Mouse (Mus musculus): ENCODE results near the gene Zfp968.
"Not testable (repeated sequence)": the region's sequence is repeated elsewhere in the genome, so short reads cannot be mapped to it uniquely, and the experiment has no call there.

The Zfp968 gene

GRCm38 (mm10) chr2:175372136-175372535, at the start of gene Zfp968:
TSS of gene Zfp968 (plus strand) at chr2:175372436.
- DNase-seq = not testable (repeated sequence)

- not testable (repeated sequence) for DNase-seq
Observed at GRCm38 (mm10) chr2:175338097-175338496, 34.1 kb upstream of the Zfp968 start, which contains the start of gene Gm4631. TSS of gene Gm4631 (minus strand) at chr2:175338197.

All from cerebellum, adult 18-20 months (tissue).